Mouse (Mus musculus) embryonic fibroblast, embryonic 13.5 days (primary cell): ENCODE results near the gene Chsy1.

Source experiments
- CTCF ChIP-seq: IDR thresholded peaks from 2 replicates; pipeline ENCODE4 v1.5.1; 2011; ENCODE audit warnings: mild to moderate bottlenecking, control low read depth, low read length, moderate library complexity, borderline replicate concordance; ENCODE audit not compliant: insufficient read depth
- POLR2A ChIP-seq: IDR thresholded peaks from 2 replicates; pipeline ENCODE4 v1.6.1; 2011; ENCODE audit warnings: low read depth, mild to moderate bottlenecking, control low read depth, low read length, moderate library complexity

DNA sequence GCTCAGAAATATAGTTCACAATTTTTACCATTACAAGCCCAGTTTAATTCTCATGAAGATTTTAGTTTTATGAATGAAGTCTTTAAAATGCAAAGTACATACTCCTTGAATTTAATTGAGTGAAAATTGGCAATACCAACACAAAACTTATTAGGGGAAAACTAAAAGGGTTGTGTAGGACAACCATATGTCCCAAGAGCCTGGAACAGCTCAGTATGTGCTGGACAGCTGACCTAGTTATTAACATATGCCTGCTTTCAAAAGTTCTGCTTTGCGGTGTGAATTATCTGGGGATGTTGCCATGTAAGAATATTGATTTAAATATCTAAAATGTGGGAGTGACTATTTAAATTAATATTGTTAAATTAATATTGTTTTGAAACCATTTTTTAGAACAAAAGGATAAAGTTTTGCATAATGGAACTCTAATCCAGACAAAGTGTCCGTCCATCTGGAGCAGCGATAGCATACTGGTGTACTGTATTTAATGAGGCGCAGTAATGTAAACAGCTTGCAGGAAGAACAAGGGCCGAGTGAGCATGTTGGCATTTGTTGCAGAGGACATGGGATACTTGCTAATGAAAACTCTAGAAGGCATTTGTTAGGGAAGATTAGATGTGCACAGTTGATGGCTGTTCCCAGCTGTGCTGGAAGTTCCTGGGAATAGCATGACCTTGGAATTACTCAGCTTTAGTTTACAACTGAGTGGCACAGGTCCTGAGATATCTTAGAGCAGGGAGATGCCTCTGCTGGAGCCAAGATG, 55.9 kb downstream of the Chsy1 start:
- TF ChIP-seq POLR2A, result no peak
- no peak for TF ChIP-seq CTCF
